Mouse (Mus musculus): ENCODE measurements around the gene Lhfpl5. TPM values are rescaled to one million over a fixed set of nuclear protein-coding genes. Genes with fewer than 3 reads are reported as not detected.

Gene Lhfpl5
- polyA plus RNA-seq, 1 experiment, result not detected

DNA sequence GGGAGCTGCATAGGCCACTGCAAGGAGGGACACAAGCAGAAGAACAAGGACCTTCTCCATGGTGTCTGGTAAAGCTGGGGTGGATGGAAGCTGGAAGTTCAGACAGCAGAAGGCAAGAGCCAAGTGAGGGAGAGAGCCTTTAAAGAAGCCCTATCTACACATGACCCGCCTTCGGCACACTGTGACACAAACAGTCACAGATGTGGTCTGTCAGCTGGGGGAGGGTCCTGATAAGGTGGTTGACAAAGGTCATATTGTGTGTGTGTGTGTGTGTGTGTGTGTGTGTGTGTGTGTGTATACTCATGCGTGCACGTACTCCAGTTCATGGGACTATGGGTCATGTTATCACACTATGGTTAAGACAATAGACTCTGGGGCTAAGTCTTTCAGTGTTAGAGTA is 14.8 kb upstream of the Lhfpl5 start, which contains the start of gene Clps:
Gene Clps, minus strand, starts transcription at position 169 of the 400 bp plus-strand sequence.
- TF ChIP-seq CTCF (IDR thresholded peaks at IDR 0.05; ENCODE audit: control insufficient read depth, insufficient read depth, low read length), result no peak
- no peak for TF ChIP-seq POLR2A (IDR thresholded peaks at IDR 0.05; ENCODE audit: borderline replicate concordance, control insufficient read depth, low read depth, low read length)
- Histone ChIP-seq H3K4me3 (replicated peaks; ENCODE audit: control insufficient read depth, low read depth, low read length) (no peak within 1 kb of the TSS), H3K27ac (ENCODE audit: control insufficient read depth, insufficient read depth, low read depth, low read length, poor library complexity) (no peak within 1 kb of the TSS), H3K4me1 (ENCODE audit: control insufficient read depth, insufficient read depth, low read length) (no peaks in the 10 kb centered on the region)
- WGBS, result 72% methylated on average over 4 of the region's 4 CpGs

DNA sequence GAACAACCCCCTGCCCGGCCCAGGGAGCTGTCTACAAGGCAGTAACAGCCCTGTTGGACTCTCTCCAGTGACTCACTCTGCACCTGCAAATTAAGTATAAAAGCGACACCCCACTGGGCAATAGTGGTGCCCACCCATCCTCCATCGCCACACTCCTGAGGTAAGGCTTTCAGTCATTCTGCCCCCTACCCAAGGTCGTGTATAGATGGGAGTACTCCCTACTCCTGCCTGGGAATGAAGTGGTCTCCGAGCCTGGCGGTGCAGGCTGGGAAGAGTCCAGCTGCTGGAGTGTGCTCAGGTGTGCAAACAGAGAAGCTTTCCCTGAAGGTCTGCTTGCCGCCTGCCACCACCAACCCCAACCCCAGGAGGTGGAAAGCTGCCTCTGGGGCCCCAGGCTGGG is 13.8 kb upstream of the Lhfpl5 start:
- Histone ChIP-seq H3K27ac (ENCODE audit: control insufficient read depth, insufficient read depth, low read depth, low read length, poor library complexity) (no peak overlapping the region), H3K4me1 (ENCODE audit: control insufficient read depth, insufficient read depth, low read length) (no peaks in the 10 kb centered on the region), H3K4me3 (replicated peaks; ENCODE audit: control insufficient read depth, low read depth, low read length) (no peak overlapping the region)
- 69% methylated on average over 7 of the region's 7 CpGs for WGBS
- TF ChIP-seq POLR2A (IDR thresholded peaks at IDR 0.05; ENCODE audit: borderline replicate concordance, control insufficient read depth, low read depth, low read length), result no peak
- no peak for TF ChIP-seq CTCF (IDR thresholded peaks at IDR 0.05; ENCODE audit: control insufficient read depth, insufficient read depth, low read length)

DNA sequence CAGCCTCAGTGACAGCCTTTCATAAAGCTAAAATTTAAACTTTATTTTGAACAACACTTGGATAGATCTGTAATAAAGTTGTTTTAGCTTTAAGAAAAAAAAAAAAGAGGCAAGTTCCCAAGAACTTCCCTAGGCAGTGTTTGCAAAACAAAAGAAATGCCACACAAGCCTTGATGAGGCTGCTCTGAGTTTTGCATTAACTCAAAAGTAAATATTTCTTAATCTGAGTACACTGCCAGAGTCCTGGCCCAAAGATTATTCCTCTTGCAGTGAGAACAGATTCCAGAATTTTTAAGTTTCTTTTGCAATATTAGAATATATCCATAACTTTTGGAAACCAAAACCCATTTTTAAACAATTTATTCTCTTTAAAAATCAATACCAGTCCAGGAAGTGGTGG is 10.3 kb upstream of the Lhfpl5 start:
- Histone ChIP-seq H3K27ac (ENCODE audit: control insufficient read depth, insufficient read depth, low read depth, low read length, poor library complexity) (no peak overlapping the region), H3K4me1 (ENCODE audit: control insufficient read depth, insufficient read depth, low read length) (no peaks in the 10 kb centered on the region), H3K4me3 (replicated peaks; ENCODE audit: control insufficient read depth, low read depth, low read length) (no peak overlapping the region)
- no peak for TF ChIP-seq POLR2A (IDR thresholded peaks at IDR 0.05; ENCODE audit: borderline replicate concordance, control insufficient read depth, low read depth, low read length)
- TF ChIP-seq CTCF (IDR thresholded peaks at IDR 0.05; ENCODE audit: control insufficient read depth, insufficient read depth, low read length), result no peak

DNA sequence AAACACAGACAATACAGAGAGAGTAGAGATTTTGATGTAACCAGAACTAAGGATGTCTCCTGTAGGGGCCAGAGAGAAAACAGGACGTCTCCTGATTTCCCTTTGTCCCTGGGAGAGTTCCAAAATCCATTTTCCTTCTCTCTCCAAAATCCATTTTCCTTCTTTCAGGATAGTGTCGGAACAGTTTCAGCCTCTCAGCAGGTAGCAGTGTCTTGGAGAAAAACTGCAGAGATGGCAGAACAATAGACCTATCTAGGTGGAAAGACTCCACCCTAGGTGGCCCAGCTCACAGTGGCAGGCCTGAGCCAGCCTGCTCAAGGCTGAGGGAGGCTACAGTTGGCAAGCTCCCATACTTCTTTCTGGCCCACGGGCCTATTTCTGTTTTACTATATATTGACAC is 7.9 kb upstream of the Lhfpl5 start:
- 58% methylated on average over 3 of the region's 3 CpGs for WGBS
- Histone ChIP-seq H3K4me3 (replicated peaks; ENCODE audit: control insufficient read depth, low read depth, low read length) (no peak overlapping the region), H3K4me1 (ENCODE audit: control insufficient read depth, insufficient read depth, low read length) (no peaks in the 10 kb centered on the region; the same call in 1 of the 2 replicates), H3K27ac (ENCODE audit: control insufficient read depth, insufficient read depth, low read depth, low read length, poor library complexity) (no peak overlapping the region)
- TF ChIP-seq CTCF (IDR thresholded peaks at IDR 0.05; ENCODE audit: control insufficient read depth, insufficient read depth, low read length) (no peak), POLR2A (IDR thresholded peaks at IDR 0.05; ENCODE audit: borderline replicate concordance, control insufficient read depth, low read depth, low read length) (no peak)

DNA sequence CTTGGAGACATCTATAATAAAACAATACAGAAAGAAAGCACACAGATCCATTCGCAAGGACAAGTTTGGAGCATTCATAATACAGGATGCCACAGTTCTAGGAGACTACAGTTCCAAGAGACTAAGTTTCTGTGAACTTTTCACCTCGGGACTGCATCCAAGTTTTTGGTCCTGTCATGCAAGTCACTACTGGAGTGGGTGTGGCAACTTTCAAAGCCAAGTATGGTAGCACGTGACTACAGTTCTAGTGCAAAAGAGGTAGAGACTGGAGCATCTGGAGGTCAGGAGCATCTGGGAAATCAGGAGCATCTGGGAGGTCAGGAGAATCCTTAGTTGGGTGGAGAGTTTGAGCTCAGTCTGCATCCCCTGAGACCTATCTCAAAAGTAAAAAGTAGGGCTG is 3.6 kb upstream of the Lhfpl5 start:
- WGBS, result 74% methylated on average over 3 of the region's 3 CpGs
- no peak overlapping the region for H3K27ac ChIP-seq (ENCODE audit: control insufficient read depth, insufficient read depth, low read depth, low read length, poor library complexity)
- TF ChIP-seq CTCF (IDR thresholded peaks at IDR 0.05; ENCODE audit: control insufficient read depth, insufficient read depth, low read length) (no peak), POLR2A (IDR thresholded peaks at IDR 0.05; ENCODE audit: borderline replicate concordance, control insufficient read depth, low read depth, low read length) (no peak)
- H3K4me1 ChIP-seq (ENCODE audit: control insufficient read depth, insufficient read depth, low read length), result no peaks in the 10 kb centered on the region; the same call in 1 of the 2 replicates
- H3K4me3 ChIP-seq (replicated peaks; ENCODE audit: control insufficient read depth, low read depth, low read length), result no peak overlapping the region

DNA sequence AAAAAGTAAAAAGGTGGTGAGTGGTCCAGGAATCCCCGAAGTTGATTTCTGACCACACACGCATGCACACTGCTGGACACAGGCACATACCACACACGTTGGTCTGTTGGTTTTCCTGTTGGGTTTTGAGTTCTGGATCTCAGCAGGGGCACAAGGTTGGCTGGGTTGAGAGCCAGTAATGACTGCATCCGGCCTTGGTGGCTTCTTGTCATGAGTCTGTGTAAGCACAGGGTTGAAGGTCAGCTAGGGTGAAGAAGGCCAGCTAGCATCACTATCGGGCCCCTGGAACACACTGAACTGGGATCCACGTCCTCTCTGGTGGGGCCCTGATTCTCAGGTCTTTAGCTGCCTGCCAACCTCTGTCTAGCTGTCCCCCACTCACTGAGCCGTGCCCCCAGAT is 2.9 kb upstream of the Lhfpl5 start:
- 69% methylated on average over 7 of the region's 7 CpGs for WGBS
- Histone ChIP-seq H3K4me1 (ENCODE audit: control insufficient read depth, insufficient read depth, low read length) (no peaks in the 10 kb centered on the region; the same call in 1 of the 2 replicates), H3K27ac (ENCODE audit: control insufficient read depth, insufficient read depth, low read depth, low read length, poor library complexity) (no peak overlapping the region), H3K4me3 (replicated peaks; ENCODE audit: control insufficient read depth, low read depth, low read length) (no peak overlapping the region)
- no peak for TF ChIP-seq CTCF (IDR thresholded peaks at IDR 0.05; ENCODE audit: control insufficient read depth, insufficient read depth, low read length)

DNA sequence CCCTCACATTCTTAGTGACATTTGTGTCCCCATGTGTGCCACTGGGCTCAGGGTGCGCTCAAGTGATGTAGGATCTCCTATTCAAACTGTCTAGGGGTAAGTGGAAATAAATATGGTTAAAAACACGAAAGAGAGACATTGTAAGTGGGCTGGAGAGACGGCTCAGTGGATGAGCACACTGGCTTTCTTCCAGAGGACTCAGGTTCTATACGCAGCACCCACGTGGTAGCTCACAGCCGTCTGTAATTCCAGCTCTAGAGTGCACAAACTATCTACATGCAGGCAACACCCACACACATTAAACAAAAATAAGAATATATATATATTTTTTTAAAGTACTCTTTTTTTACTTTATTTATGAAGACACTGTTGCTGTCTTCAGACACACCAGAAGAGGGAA is 2.5 kb upstream of the Lhfpl5 start:
- WGBS, result 71% methylated on average over 6 of the region's 6 CpGs
- Histone ChIP-seq H3K4me1 (ENCODE audit: control insufficient read depth, insufficient read depth, low read length) (no peaks in the 10 kb centered on the region; the same call in 1 of the 2 replicates), H3K4me3 (replicated peaks; ENCODE audit: control insufficient read depth, low read depth, low read length) (no peak overlapping the region), H3K27ac (ENCODE audit: control insufficient read depth, insufficient read depth, low read depth, low read length, poor library complexity) (no peak overlapping the region)
- no peak for TF ChIP-seq POLR2A (IDR thresholded peaks at IDR 0.05; ENCODE audit: borderline replicate concordance, control insufficient read depth, low read depth, low read length)
- no peak for TF ChIP-seq CTCF (IDR thresholded peaks at IDR 0.05; ENCODE audit: control insufficient read depth, insufficient read depth, low read length)

DNA sequence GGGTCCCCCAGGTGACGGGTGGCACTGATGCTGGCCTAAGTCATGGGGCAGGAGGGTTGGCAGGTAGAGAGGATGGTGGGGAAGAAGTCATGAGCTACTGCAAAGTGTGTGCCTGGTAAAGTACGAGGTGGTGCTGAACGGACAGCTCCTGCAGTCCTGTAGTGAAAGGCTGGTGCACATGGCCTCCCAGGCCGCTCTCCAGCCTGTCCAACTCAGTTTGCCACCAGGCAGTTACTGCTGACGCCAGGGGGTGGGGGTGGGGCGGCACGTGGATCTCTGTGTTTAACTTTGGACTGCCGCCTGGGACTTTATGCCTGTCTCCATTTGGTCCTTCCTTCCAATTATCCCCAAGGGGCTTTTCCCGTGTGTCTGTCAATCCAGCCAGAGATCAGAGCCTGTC is 5.0 kb downstream of the Lhfpl5 start:
- WGBS, result 8% methylated on average over 9 of the region's 9 CpGs
- no peak overlapping the region for H3K27ac ChIP-seq (ENCODE audit: control insufficient read depth, insufficient read depth, low read depth, low read length, poor library complexity)
- no peak for TF ChIP-seq CTCF (IDR thresholded peaks at IDR 0.05; ENCODE audit: control insufficient read depth, insufficient read depth, low read length)
- TF ChIP-seq POLR2A (IDR thresholded peaks at IDR 0.05; ENCODE audit: borderline replicate concordance, control insufficient read depth, low read depth, low read length), result no peak
- H3K4me3 ChIP-seq (replicated peaks; ENCODE audit: control insufficient read depth, low read depth, low read length), result no peak overlapping the region
- H3K4me1 ChIP-seq (ENCODE audit: control insufficient read depth, insufficient read depth, low read length), result no peaks in the 10 kb centered on the region

DNA sequence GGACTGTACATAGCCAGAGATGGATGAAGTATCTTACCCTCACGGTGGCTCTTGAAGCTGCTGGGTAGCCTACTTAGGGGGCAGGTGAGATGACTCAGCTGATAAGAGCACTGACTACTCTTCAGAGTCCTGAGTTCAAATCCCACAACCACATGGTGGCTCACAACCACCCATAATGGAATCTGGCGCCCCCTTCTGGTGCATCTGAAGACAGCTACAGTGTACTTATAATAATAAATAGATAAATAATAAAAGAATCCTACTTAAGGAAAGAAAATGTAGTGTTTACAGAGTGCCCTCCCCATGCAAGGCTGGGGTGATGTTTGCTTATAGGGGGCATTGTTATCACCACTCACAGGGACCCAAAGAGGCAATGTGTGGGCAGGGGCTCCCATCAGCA is 5.6 kb downstream of the Lhfpl5 start:
- 61% methylated on average over 2 of the region's 2 CpGs for WGBS
- TF ChIP-seq CTCF (IDR thresholded peaks at IDR 0.05; ENCODE audit: control insufficient read depth, insufficient read depth, low read length), result peak; percentile 12; the same call in 1 of the 2 replicates
- no peak for TF ChIP-seq POLR2A (IDR thresholded peaks at IDR 0.05; ENCODE audit: borderline replicate concordance, control insufficient read depth, low read depth, low read length)
- no peak overlapping the region for H3K4me3 ChIP-seq (replicated peaks; ENCODE audit: control insufficient read depth, low read depth, low read length)
- no peaks in the 10 kb centered on the region for H3K4me1 ChIP-seq (ENCODE audit: control insufficient read depth, insufficient read depth, low read length)
- H3K27ac ChIP-seq (ENCODE audit: control insufficient read depth, insufficient read depth, low read depth, low read length, poor library complexity), result no peak overlapping the region
